Mouse (Mus musculus) retina, embryonic 14.5 days (tissue): Measurements from ENCODE around the gene Gimap9.
A peak's percentile ranks its signal among the peaks of the same experiment; 100 is the strongest.

Experiments used
- DNase-seq: peaks from one replicate; pipeline ENCODE4 v3.0.0-alpha.2; 2015; ENCODE audit warnings: low spot score

Gene Gimap9

GRCm38 (mm10) chr6:48675931-48676859 lies at the start of gene Gimap9:
Gene Gimap9, plus strand, starts transcription at chr6:48676129.
- peak; percentile 27 for DNase-seq

GRCm38 (mm10) chr6:48626464-48626863 lies 49.5 kb upstream of the Gimap9 start, which contains the start of gene AI854703:
Gene AI854703, plus strand, starts transcription at chr6:48626764.
- DNase-seq = no peak

GRCm38 (mm10) chr6:48626984-48627383 lies 48.9 kb upstream of the Gimap9 start:
- DNase-seq = peak; percentile 78

- no peak for DNase-seq
Observed at GRCm38 (mm10) chr6:48627511-48627924, 48.4 kb upstream of the Gimap9 start.

GRCm38 (mm10) chr6:48628377-48628776 lies 47.6 kb upstream of the Gimap9 start:
- DNase-seq = no peak

- DNase-seq = peak; percentile 65
Observed at GRCm38 (mm10) chr6:48628808-48629660, 46.9 kb upstream of the Gimap9 start.

- no peak for DNase-seq
Observed at GRCm38 (mm10) chr6:48629661-48630034, 46.3 kb upstream of the Gimap9 start.

GRCm38 (mm10) chr6:48630831-48631230 lies 45.1 kb upstream of the Gimap9 start:
- no peak for DNase-seq

GRCm38 (mm10) chr6:48635105-48635504 lies 40.8 kb upstream of the Gimap9 start:
- DNase-seq = no peak

- peak; percentile 73 for DNase-seq
Observed at GRCm38 (mm10) chr6:48636515-48636914, 39.4 kb upstream of the Gimap9 start.

GRCm38 (mm10) chr6:48637811-48638500 lies 38.0 kb upstream of the Gimap9 start:
- no peak for DNase-seq

- DNase-seq = no peak
Observed at GRCm38 (mm10) chr6:48638553-48638952, 37.4 kb upstream of the Gimap9 start.

- DNase-seq = no peak
Observed at GRCm38 (mm10) chr6:48641391-48641790, 34.5 kb upstream of the Gimap9 start.

- peak; percentile 91 for DNase-seq
Observed at GRCm38 (mm10) chr6:48642764-48643292, 33.1 kb upstream of the Gimap9 start.

- peak; percentile 82 for DNase-seq
Observed at GRCm38 (mm10) chr6:48645660-48646308, 30.1 kb upstream of the Gimap9 start.

GRCm38 (mm10) chr6:48646309-48646690 lies 29.6 kb upstream of the Gimap9 start:
- no peak for DNase-seq

- peak; percentile 51 for DNase-seq
Observed at GRCm38 (mm10) chr6:48646995-48647394, 28.9 kb upstream of the Gimap9 start, which contains the start of gene Gimap8. Gene Gimap8, plus strand, starts transcription at chr6:48647234.

GRCm38 (mm10) chr6:48647611-48648010 lies 28.3 kb upstream of the Gimap9 start:
- DNase-seq = no peak

- no peak for DNase-seq
Observed at GRCm38 (mm10) chr6:48648779-48649178, 27.1 kb upstream of the Gimap9 start.

GRCm38 (mm10) chr6:48650041-48650440 lies 25.9 kb upstream of the Gimap9 start:
- DNase-seq = no peak

- DNase-seq = no peak
Observed at GRCm38 (mm10) chr6:48658721-48659120, 17.2 kb upstream of the Gimap9 start.
